Mouse (Mus musculus): ENCODE measurements at regions not wholly inside any gene's neighbourhood (a gene's known extent, or its start where the extent isn't known, plus 50 kb on each side); places are given as distances from the start of the nearest gene placed in this dataset.

DNA sequence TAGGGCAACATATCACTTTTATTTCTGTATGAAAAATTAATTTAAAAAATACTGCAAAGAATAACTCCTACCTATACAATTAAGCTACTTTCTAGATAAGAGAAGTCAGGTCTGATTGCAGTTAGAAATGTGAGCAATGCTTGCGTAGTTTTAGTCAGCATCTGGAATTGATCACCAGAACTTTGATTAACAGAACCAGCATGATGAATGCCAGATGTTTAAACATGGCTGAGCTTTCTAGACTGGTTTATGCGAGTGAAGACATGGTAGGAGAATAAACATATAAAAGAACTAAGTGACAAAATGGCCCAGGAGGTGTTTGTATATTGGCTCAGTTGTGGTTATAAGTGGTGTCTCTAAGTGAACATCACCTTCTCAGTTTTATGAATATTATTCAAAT lies 1970.7 kb downstream of the 9330182O14Rik start:
- TF ChIP-seq CTCF (IDR thresholded peaks at IDR 0.05), result no peak
- no peak for TF ChIP-seq EP300 (IDR thresholded peaks at IDR 0.05)
